Mouse (Mus musculus): ENCODE data around the gene Snx1.

GRCm38 (mm10) chr9:66052731-66053130, 73.7 kb downstream of the Snx1 start:
- TF ChIP-seq HCFC1 (IDR thresholded peaks at IDR 0.05; ENCODE audit: borderline replicate concordance, insufficient read depth, low read length) (no peak), CHD2 (IDR thresholded peaks at IDR 0.05; ENCODE audit: low read depth, low read length) (no peak), ZNF384 (IDR thresholded peaks at IDR 0.05; ENCODE audit: low read depth, low read length) (no peak), MAFK (IDR thresholded peaks at IDR 0.05; ENCODE audit: insufficient read depth, low read depth, low read length) (no peak)

Data from ES-E14 (cell line).